Mouse (Mus musculus): Measurements from ENCODE around the gene Iba57.

Gene Iba57

GRCm38 (mm10) chr11:59174189-59174838, 10.8 kb upstream of the Iba57 start:
- DNase-seq (ENCODE audit: low spot score in 2 of 2): no peak

- no peak for DNase-seq (ENCODE audit: low spot score in 2 of 2)
Measured at GRCm38 (mm10) chr11:59170549-59170948, 7.0 kb upstream of the Iba57 start.

- DNase-seq (ENCODE audit: low spot score in 2 of 2): no peak
Measured at GRCm38 (mm10) chr11:59169807-59170206, 6.3 kb upstream of the Iba57 start.

- DNase-seq (ENCODE audit: low spot score in 2 of 2): no peak
Measured at GRCm38 (mm10) chr11:59165616-59166241, 2.2 kb upstream of the Iba57 start.

GRCm38 (mm10) chr11:59164384-59164783, 845 bp upstream of the Iba57 start:
- no peak for DNase-seq (ENCODE audit: low spot score in 2 of 2)

- no peak for DNase-seq (ENCODE audit: low spot score in 2 of 2)
Measured at GRCm38 (mm10) chr11:59162443-59163254, 890 bp downstream of the Iba57 start.

GRCm38 (mm10) chr11:59161398-59161797, 2.1 kb downstream of the Iba57 start:
- DNase-seq (ENCODE audit: low spot score in 2 of 2): peak in 1 of 2 experiments; percentile 62

- no peak for DNase-seq (ENCODE audit: low spot score in 2 of 2)
Measured at GRCm38 (mm10) chr11:59159558-59159957, 4.0 kb downstream of the Iba57 start.

GRCm38 (mm10) chr11:59159099-59159498, 4.4 kb downstream of the Iba57 start:
- no peak for DNase-seq (ENCODE audit: low spot score in 2 of 2)

- DNase-seq (ENCODE audit: low spot score in 2 of 2): no peak
Measured at GRCm38 (mm10) chr11:59155900-59156299, 7.6 kb downstream of the Iba57 start.

GRCm38 (mm10) chr11:59154220-59154619, 9.3 kb downstream of the Iba57 start:
- DNase-seq (ENCODE audit: low spot score in 2 of 2): no peak

- DNase-seq (ENCODE audit: low spot score in 2 of 2): no peak
Measured at GRCm38 (mm10) chr11:59151729-59152128, 11.8 kb downstream of the Iba57 start.

GRCm38 (mm10) chr11:59149302-59149701, 14.2 kb downstream of the Iba57 start:
- DNase-seq (ENCODE audit: low spot score in 2 of 2): no peak

GRCm38 (mm10) chr11:59142962-59143361, 20.6 kb downstream of the Iba57 start:
- no peak for DNase-seq (ENCODE audit: low spot score in 2 of 2)

- no peak for DNase-seq (ENCODE audit: low spot score in 2 of 2)
Measured at GRCm38 (mm10) chr11:59141772-59142370, 21.7 kb downstream of the Iba57 start.

- peak in 1 of 2 experiments; percentile 62 for DNase-seq (ENCODE audit: low spot score in 2 of 2)
Measured at GRCm38 (mm10) chr11:59138537-59139486, 24.7 kb downstream of the Iba57 start.

GRCm38 (mm10) chr11:59136994-59137706, 26.4 kb downstream of the Iba57 start:
- no peak for DNase-seq (ENCODE audit: low spot score in 2 of 2)

- DNase-seq (ENCODE audit: low spot score in 2 of 2): no peak
Measured at GRCm38 (mm10) chr11:59135904-59136452, 27.6 kb downstream of the Iba57 start, which contains the start of gene Obscn. Gene Obscn (minus strand): TSS chr11:59136402.

- no peak for DNase-seq (ENCODE audit: low spot score in 2 of 2)
Measured at GRCm38 (mm10) chr11:59135051-59135820, 28.3 kb downstream of the Iba57 start.

Data from heart, adult 9 months (tissue).